Mouse (Mus musculus) spleen, adult 2 months (tissue): ENCODE results near the gene Sorbs1. TPM values are rescaled to one million over a fixed set of nuclear protein-coding genes. Genes with fewer than 3 reads are reported as not detected.

Source experiments
- DNase-seq, 2 experiments: peaks; one replicate each; pipeline versions ENCODE4 v3.0.0 to v3.0.0-alpha.2; 2012 to 2021; ENCODE audit warnings: low spot score in 2 of 2, low read depth in 1 of 2
- H3K27ac ChIP-seq: fragments of 200-500 bp; 2 replicates; pipeline ENCODE4 v1.5.1; 2012; ENCODE audit warnings: low read length, inconsistent platforms; ENCODE audit not compliant: insufficient read depth
- H3K27me3 ChIP-seq: fragments of 200-500 bp; 2 replicates; pipeline ENCODE4 v1.6.1; 2012; ENCODE audit warnings: mild to moderate bottlenecking, moderate library complexity, low read length, inconsistent platforms; ENCODE audit not compliant: control insufficient read depth, insufficient read depth
- H3K36me3 ChIP-seq: fragments of 200-500 bp; 2 replicates; pipeline ENCODE4 v1.6.1; 2012; ENCODE audit warnings: mild to moderate bottlenecking, low read length, inconsistent platforms; ENCODE audit not compliant: control insufficient read depth, insufficient read depth
- H3K4me1 ChIP-seq: fragments of 200-500 bp; 2 replicates; pipeline ENCODE4 v1.6.1; 2011; ENCODE audit warnings: inconsistent platforms; ENCODE audit not compliant: control insufficient read depth, insufficient read depth, insufficient read length
- H3K4me3 ChIP-seq: fragments of 200-500 bp; 2 replicates; pipeline ENCODE4 v1.5.1; 2011; ENCODE audit warnings: mild to moderate bottlenecking, inconsistent platforms; ENCODE audit not compliant: insufficient read depth, insufficient read length; ENCODE audit errors: extremely low read depth
- CTCF ChIP-seq: fragments of 200-500 bp; IDR thresholded peaks from 2 replicates; pipeline ENCODE4 v1.5.1; 2011; ENCODE audit warnings: mild to moderate bottlenecking, inconsistent platforms; ENCODE audit not compliant: insufficient read depth, insufficient read length, insufficient replicate concordance; ENCODE audit errors: extremely low read depth
- POLR2A ChIP-seq: fragments of 200-500 bp; IDR thresholded peaks from 2 replicates; pipeline ENCODE4 v1.6.1; 2011; ENCODE audit warnings: low read depth, low read length, inconsistent platforms
- WGBS: fragments of 180-500 bp; shearing (Covaris S2); methylation state at CpG from one replicate; pipeline ENCODE4 v1.1.7; 2018; 5-methylcytosine and 5-hydroxymethylcytosine counted together
- polyA plus RNA-seq: library from polyadenylated mRNA; depleted of rRNA; stranded (reverse); fragments of >200 nt; gene quantifications from 2 replicates; pipeline ENCODE4 v1.2.3, GENCODE M21; 2012

Gene Sorbs1
- polyA plus RNA-seq, 1 experiment: 6.4 TPM

- Histone ChIP-seq H3K27me3 (no peaks in the 10 kb centered on the region), H3K4me1 (no peaks in the 10 kb centered on the region), H3K36me3 (peaks cover 17% of the 10 kb centered on the region), H3K4me3 (no peak overlapping the region), H3K27ac (no peak overlapping the region)
- no peak for TF ChIP-seq CTCF
- TF ChIP-seq POLR2A: no peak
- DNase-seq: no peak
- WGBS: 85% methylated on average over 6 of the region's 6 CpGs
These were observed 36.0 kb upstream of the Sorbs1 start for GRCm38 (mm10) chr19:40549516-40550135.

- no peaks in the 10 kb centered on the region for H3K27me3 ChIP-seq
- 70% methylated on average over 5 of the region's 5 CpGs for WGBS
These were observed 35.4 kb upstream of the Sorbs1 start for GRCm38 (mm10) chr19:40548796-40549515.

GRCm38 (mm10) chr19:40548386-40548785 lies 34.8 kb upstream of the Sorbs1 start:
- H3K4me1 ChIP-seq: no peaks in the 10 kb centered on the region
- peaks cover 11% of the 10 kb centered on the region for H3K36me3 ChIP-seq
- TF ChIP-seq CTCF (no peak), POLR2A (no peak)
- H3K27ac ChIP-seq: no peak overlapping the region
- no peak for DNase-seq
- no peak overlapping the region for H3K4me3 ChIP-seq
- H3K27me3 ChIP-seq: no peaks in the 10 kb centered on the region
- WGBS: 92% methylated on average over 6 of the region's 6 CpGs

More at GRCm38 (mm10) chr19:40548796-40549515, 35.4 kb upstream of the Sorbs1 start:
- Histone ChIP-seq H3K36me3 (peaks cover 14% of the 10 kb centered on the region), H3K4me1 (no peaks in the 10 kb centered on the region), H3K27ac (no peak overlapping the region), H3K4me3 (no peak overlapping the region)
- no peak for TF ChIP-seq POLR2A
- TF ChIP-seq CTCF: no peak
- no peak for DNase-seq

- peak; percentile 21 to 37 for DNase-seq
- H3K36me3 ChIP-seq: no peaks in the 10 kb centered on the region
- WGBS: 13% methylated on average over 3 of the region's 3 CpGs
- H3K4me1 ChIP-seq: no peaks in the 10 kb centered on the region
- no peak overlapping the region for H3K4me3 ChIP-seq
- TF ChIP-seq CTCF: peak; percentile 75; the same call in 1 of the 2 replicates
- TF ChIP-seq POLR2A: no peak
- H3K27me3 ChIP-seq: no peaks in the 10 kb centered on the region
- H3K27ac ChIP-seq: no peak overlapping the region
These were observed 31.3 kb upstream of the Sorbs1 start for GRCm38 (mm10) chr19:40544856-40545255.

GRCm38 (mm10) chr19:40542776-40543175 lies 29.2 kb upstream of the Sorbs1 start:
- DNase-seq: no peak
- no peak overlapping the region for H3K27ac ChIP-seq
- no peak for TF ChIP-seq CTCF
- TF ChIP-seq POLR2A: no peak
- 79% methylated on average over 7 of the region's 7 CpGs for WGBS
- H3K4me3 ChIP-seq: no peak overlapping the region
- H3K4me1 ChIP-seq: no peaks in the 10 kb centered on the region
- no peaks in the 10 kb centered on the region for H3K27me3 ChIP-seq
- H3K36me3 ChIP-seq: no peaks in the 10 kb centered on the region

- Histone ChIP-seq H3K36me3 (no peaks in the 10 kb centered on the region), H3K4me3 (no peak overlapping the region), H3K4me1 (no peaks in the 10 kb centered on the region), H3K27me3 (no peaks in the 10 kb centered on the region), H3K27ac (no peak overlapping the region)
- 80% methylated on average over 6 of the region's 6 CpGs for WGBS
- DNase-seq: no peak
- TF ChIP-seq POLR2A (no peak), CTCF (no peak)
These were observed 22.9 kb upstream of the Sorbs1 start for GRCm38 (mm10) chr19:40536526-40536925.

GRCm38 (mm10) chr19:40532525-40532924 lies 18.9 kb upstream of the Sorbs1 start:
- H3K4me3 ChIP-seq: no peak overlapping the region
- H3K36me3 ChIP-seq: no peaks in the 10 kb centered on the region
- no peaks in the 10 kb centered on the region for H3K4me1 ChIP-seq
- DNase-seq: no peak
- 43% methylated on average over 5 of the region's 5 CpGs for WGBS
- H3K27ac ChIP-seq: no peak overlapping the region
- no peak for TF ChIP-seq POLR2A
- no peak for TF ChIP-seq CTCF
- no peaks in the 10 kb centered on the region; the same call in 1 of the 2 replicates for H3K27me3 ChIP-seq
